Mouse (Mus musculus): ENCODE results near the gene Zfp148.
"Not testable (repeated sequence)": the region's sequence is repeated elsewhere in the genome, so short reads cannot be mapped to it uniquely, and the experiment has no call there.

Gene Zfp148

DNA sequence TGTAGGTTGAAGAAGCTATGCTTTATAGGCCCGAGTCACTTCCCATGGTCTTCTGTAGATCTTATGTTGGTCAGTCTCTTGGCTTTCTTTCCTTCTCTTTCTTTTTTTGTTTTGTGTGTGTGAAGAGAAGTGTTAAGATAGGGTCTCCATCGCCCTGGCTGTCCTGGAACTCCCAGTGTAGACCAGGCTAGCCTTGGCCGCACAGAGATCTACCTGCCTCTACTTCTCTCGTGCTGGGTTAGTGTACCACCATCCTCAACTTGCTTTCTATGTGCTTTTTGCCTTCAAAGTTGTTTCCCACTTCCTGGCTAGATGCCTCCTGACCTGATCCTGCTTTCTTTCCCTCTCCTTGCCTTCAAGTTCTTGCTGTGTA is 84.6 kb downstream of the Zfp148 start:
- no peak for DNase-seq

DNA sequence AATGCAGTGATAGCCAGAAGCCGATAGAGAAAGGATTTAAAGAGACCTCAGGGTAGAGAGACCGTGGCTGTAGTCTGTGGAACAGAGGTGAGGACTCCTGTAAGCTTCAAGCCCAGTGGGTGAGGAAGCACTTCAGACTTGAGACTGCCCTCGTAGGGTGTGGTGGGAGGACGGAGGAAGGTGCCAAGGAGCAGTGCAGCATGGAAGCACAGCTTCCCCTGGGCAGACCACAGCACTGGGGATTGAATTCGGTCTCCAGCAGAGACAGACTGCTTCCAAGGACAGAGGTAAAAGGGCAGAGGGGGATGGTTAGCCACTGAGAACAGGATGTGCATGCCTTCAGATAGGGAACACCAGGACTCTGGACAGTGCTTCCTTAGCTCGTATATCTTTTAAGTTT is 86.8 kb downstream of the Zfp148 start:
- DNase-seq: no peak

DNA sequence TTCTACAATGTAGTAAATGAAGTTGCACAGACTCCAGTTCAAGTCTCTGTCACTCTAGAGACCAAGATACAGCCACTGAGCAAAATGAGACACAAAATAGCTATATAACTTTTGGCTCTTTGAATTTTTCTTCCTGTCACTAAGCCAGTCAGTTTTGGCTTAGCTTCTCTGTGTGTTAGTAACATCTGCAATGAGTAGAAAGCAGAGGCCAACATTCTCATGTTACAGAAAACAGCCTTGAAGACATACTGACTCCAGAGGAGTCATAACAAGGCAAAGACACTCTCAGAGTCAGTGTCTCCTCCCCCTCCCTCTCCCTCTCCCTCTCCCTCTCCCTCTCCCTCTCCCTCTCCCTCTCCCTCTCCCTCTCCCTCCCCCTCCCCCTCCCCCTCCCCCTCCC is 89.3 kb downstream of the Zfp148 start:
- no peak for DNase-seq

DNA sequence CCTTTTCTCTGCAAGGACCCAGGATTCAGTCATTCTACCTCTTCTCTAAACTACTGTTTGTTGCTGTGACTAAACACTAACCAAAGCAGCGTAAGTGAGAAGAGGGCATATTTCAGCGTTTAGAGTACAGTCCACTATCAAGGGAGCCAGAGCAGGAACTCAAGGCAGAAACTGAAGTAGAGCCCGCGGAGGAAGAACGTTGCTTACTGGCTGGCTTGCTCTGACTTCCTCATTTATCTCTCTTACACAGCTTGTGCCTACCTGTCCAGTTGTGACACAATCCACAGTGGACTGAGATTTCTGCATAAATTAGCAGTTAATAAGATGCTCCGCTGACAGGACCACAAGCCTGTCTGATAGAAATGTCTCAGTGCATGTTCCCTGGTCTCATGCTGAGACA is 93.7 kb downstream of the Zfp148 start:
- DNase-seq: no peak

DNA sequence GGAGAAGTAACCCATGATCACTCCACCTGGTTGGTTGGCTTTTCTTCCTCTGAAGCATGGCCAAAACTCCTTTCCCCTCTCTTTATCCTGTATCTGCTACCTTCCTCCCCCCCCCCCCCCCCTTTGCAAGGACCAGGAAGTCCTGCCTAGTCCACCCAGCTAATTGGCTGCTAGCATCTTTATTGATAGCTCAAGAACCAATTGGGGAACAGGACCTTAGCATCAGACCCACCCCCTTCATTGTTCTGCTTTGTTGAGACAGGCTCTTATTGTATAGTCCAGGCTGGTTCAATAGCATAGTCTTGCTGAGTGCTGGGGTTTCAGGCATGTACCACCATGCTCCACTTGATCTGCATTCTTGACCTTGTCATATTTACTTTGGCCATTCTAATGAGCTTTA is 99.3 kb downstream of the Zfp148 start:
- DNase-seq: no peak

DNA sequence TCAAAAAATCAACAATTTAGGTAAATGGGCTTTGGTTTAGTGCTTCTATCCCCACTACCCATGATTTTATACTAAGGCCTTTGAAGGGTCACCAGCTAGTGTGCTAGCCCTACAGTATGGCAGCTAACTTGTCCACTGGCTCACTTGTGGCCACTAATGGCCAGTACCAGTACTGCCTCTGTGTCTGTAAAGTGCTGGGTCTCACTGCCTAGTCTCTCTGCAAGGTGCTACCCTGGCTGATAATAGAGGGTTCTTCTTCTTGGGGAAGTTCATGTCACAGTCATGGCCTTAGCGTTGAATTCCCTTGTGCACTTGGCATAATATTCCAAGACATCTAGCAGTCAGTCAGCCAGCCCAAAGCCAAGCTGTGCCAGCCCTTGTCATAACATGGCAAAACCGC is 100.5 kb downstream of the Zfp148 start:
- DNase-seq: peak; percentile 44

DNA sequence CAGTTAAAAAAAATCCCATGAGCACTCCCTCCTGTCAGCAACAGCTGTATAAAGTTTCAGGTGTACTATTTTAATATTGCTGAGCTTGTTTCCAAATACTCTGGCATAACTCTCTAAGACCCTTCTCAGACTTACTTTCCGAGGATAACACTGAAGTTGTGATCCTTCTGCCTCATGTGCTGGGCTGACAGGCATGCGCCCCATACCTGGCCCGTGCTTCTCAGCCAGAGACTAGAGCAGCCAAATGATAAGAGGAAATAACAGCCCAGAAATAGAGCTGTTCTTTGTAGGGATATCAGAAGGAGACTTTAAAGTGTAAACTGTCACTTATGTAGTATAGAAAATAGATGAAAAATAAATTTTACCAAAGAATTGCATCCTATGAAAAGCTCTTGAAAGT is 101.7 kb downstream of the Zfp148 start:
- no peak for DNase-seq

DNA sequence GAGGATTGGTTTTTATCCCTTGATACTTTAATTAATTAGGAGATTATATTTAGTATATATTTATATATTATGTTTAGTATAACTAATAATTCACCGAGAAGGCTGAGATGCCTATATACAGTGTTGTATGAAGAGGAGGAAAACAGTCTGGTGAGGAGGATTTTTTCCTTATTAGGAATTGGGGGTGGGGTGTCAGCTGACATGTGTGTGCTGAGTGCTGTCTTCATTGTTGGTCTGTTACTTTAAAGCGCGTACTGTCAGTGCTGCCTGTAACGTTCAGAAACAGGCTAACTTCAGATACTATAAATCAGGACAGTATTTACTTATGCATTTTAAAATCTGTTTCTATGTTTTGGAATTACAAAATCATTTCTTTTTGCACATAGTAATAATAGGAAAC is 107.1 kb downstream of the Zfp148 start:
- no peak for DNase-seq

DNA sequence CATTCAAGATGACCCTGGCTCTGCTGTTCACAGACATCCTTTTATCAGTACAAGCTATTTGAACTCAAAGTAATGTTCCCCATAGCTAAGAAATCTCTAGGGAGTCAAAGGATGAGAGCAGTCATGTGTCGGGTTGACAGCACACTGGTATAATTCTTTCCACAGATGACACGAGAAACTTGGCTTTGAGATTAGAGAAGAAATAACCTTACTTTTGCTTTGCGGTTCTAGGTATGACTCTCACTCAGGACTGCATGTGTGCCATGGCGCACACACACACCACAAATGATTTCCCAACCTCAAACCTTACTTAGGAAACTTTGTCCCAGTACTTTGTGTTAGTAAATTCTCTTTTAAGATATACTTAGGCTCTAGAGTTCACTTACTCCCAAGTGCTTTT is 113.7 kb downstream of the Zfp148 start:
- DNase-seq: no peak

DNA sequence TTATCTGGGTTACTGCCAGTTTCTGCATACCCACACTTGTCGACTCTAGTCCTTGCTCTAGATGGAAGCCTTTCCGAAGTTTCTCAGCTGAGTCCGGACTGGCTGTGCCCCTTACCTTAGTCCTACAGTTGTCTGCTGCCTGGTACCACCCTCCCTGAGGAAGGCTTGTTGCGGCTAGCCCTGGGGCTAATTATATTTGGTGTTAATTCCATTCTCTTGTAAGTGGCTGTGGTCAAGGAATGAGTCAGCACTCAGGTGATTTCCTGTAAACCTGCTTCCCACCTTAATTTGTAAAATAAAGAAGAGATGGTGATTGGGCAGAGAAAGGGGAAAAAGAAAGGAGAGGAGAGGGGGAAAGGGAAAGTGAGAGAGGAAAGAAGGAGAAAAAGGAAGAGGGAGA is 127.4 kb downstream of the Zfp148 start:
- no peak for DNase-seq

DNA sequence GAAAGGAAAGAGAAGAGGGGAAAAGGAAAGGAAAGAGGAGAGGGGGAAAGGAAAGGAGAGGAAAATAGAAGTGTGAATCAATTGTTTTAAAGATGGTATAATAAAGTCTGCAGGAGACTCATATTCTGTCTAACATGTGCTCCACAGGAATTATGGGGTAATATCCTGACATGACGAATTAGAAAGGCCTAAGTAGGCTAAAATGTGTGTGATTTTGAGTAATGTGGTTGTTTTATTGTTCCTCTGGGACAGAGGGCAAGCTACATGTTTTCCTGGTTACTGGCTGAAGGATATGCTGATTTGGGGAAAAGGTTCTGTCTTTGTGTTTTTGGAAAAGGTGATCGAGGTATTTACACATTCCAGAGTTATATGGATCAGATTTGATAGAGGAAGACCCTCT is 128.6 kb downstream of the Zfp148 start:
- DNase-seq: not testable (repeated sequence)

DNA sequence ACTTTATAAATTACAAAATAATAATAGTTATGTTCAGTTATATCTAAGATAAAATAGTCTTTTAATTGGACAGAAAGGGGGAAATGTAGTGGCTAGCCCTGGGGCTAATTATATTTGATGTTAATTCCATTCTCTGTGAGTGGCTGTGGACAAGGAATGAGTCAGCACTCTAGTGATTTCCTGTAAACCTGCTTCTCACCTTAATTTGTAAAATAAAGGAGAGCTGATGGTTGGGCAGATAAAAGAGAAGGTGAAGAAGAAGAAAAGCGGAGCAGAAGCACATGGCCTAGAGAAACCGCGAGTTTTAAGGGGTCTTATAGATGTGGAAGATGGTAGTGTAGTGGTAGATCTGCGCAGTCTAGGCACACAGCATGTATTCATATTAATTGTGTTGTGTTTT is 130.2 kb downstream of the Zfp148 start:
- DNase-seq: not testable (repeated sequence)

DNA sequence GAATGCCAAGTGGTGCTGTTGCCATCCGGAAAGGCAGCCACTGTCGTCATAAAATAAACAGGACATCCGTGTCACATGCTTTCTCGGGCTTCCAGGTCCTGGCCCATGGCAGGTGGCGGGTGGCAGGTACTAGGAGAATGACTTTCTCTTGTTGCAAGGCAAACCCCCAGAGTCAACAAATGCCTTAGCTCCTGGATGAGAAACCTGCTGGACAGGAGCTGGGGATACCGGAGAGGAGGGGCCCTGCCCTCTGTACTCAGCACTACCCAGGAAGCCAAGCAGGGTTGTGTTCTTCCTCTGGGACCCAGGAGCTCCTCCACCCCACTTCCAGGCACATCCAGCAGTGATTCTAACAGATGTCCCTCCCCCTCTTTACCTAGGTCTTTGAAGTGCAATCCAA is 131.9 kb downstream of the Zfp148 start:
- DNase-seq: no peak

DNA sequence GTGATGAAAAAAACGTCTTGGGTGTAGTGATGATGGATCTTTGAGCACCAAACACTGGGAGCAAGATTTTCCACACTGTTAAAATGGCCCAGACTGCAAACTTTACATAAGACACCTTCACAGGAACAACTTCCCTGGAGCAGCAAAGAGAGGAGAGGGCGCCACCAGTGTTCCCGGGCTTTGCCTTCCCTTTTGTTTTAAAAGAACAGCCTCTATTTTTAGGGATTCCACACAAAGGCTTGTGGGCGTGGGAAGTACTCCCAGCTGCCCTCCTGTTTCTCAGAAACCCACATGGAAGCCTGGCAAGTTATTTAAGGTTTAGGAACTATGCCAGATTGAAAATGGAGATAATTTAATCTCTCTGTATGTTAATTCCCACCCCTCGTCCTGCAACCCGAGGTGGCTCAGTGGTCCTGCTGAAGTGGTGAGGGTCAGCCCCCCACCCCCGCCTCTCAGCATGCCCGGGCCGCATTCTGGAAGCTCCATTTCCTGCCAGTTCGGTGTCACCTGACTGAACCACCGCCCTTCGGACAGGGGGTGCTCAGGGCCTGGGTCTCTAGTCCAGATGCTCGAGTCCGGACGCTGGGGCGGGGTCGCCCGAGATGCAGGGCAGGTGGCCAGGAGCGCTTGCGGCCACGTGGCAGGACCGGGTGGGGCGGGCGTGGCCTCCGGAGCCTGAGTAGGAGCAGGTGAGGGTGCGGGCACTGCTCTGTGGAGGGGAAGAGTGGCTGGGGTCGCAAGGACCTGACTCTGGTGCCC is 136.3 kb downstream of the Zfp148 start, which contains the start of gene Slc12a8:
TSS of gene Slc12a8 (plus strand) at position 522 of the 759 bp plus-strand sequence.
- DNase-seq: no peak

DNA sequence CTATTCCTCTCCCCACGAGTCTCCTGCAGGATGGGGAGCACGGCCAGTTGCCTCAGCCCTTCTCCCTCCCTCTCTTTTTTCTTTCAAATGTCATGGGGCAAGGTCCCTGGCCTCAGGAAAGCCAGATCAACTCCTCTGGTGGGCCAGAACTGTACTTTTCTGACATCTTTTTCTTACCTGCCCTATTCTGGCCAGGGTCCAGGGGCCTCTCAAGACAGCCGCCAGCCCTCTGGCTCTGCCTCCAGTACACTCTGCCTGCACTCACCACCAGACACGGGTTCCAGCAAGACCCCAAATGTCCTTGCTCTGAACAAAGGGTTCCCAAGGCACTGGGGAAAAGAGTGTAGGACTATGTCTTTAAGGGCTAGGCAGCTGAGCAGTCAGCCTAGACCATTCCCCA is 137.0 kb downstream of the Zfp148 start:
- DNase-seq: no peak

DNA sequence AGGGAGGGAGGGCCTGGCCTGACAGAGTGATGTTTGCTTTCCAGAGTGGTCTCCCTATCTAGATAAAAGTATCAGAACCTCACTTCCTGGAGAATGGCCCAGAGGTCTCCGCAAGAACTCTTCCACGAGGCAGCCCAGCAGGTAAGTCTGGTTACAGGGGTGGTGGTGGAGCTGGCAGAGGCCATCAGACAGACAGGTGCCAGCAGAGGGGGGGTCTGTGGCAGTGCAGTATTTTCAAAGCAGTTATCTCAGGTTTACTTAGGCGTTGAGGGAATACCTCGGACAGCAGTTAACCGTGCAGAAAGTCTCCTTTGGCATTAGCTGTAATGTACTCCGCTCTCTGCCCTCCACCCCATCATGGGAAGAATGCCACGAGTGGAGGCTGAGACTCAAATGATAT is 137.6 kb downstream of the Zfp148 start:
- DNase-seq: no peak

DNA sequence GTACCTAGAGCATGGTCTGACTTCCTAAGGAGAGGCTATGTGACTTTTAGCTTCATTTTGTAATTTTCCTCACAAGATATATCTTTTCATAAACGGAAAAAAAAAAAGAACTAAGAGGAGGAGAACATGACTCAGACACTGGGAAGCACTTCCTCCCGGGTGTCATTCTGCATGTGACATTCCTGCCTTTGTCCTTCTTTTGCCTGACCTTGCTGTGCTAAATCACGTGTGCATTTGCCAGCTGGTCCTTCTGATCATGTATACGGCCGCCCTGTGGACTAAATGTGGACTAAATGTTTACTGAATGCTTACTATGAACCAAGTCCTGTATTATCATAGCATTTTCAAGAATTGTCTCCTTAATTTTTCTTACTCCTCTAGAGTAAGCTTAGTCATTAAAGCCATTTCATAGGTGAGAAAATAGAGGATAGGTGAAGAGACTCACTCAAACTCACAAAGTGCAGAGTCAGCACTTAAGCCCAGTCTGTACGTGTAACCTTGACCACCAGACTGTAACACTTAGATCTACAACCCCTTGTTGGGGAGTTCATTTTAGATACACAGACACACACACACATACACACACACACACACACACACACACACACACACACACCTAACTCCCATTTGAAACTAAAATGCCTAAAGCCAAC is 139.4 kb downstream of the Zfp148 start:
- no peak for DNase-seq

DNA sequence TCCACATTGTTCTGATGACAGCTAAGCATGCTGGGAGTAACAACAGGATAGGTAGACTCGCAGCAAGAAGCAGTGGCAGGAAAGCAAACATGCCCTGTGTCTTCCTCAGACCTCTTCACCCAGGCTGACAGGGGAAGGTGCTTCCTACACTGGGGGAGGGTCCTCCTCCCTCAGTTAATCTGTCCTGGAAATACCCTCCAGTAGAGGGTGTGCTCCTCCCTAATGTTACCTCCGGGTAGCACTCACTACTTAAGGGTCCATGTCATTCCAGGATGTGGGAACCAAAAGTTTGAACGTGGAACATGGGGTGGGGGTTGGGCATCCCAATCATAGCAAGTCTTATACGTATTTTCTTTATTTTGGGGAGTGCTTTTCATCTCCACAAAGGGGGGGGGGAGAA is 141.9 kb downstream of the Zfp148 start:
- DNase-seq: no peak

DNA sequence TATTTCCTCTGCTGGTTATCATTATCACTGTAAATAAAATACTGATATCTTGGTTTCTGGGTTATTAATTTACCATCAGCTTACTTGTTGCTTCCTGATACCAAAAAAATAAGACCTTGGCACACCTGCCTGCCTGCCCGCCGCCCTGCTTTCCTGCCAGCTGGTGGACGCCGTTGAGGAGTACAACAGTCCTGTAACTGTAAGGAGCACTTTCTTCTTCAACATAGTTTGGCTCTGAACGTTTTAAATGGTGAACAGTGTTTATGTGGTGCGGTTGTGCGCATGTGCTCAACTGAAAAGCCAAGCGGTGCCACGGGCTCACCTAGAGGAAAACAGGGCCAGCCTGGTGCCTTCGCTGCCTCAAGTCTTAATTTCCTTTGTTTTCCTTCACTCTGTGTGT is 142.9 kb downstream of the Zfp148 start:
- no peak for DNase-seq

DNA sequence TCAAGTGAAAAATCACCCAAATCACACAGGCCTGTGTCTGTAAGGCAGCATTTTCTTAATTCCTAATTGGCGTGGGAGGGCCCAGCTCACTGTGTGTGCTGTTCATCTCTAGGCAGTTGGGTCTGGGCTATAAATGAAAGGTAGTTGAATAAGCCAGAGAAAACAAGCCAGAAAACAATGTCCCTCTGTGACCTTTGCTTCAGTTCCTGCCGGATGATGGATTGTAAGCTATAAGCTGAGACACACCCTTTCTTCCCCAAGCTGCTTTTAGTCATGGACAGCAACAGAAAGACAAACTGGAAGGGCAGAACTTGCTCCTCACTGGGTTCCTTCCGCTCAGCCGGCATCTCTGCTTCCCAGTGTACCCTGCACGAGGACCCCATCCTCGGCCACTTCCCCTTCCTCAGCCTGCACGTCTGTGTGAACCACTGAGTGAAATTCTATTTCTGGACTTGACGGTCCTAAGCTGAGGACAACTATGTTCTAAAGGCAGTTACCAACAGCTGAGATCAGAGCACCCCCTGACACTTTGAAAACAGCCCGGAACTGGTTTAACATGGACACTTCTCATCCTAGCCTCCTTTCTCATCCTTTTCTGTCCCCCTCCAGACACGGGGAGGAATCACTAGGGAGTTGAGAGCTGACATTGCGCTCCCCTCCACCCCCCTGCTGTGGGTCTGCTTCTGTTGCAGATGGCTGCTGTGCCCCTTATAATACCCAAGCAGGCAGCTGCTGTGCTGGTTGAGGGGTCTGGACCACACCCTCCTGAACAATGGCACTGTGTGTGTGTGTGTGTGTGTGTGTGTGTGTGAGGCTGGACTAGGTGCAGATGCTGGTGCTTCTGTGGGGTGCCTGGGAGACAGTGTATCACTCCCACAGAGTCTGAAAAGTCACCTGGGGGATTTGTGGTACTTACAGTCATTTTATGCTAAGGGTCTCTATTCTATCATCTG is 149.1 kb downstream of the Zfp148 start:
- no peak for DNase-seq

DNA sequence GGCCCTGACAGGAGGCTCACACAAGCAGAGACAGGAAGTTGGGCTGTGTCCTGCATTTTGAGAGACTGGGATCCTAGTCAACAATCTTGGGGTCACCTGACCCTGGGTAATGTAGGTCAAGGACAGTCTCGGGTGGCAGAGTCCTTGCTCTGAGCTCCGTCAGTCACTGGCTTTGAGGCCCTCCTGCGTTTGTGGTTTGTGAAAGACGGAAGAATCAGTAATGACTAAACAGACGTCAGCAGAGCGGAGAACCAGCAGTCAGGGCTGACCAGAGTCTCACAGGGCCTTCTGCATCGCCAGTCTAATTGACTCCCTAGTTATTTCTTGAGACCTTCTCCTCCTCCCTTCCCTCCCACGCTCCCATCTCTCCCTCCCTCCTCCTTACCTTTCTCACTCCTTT is 150.5 kb downstream of the Zfp148 start:
- no peak for DNase-seq

DNA sequence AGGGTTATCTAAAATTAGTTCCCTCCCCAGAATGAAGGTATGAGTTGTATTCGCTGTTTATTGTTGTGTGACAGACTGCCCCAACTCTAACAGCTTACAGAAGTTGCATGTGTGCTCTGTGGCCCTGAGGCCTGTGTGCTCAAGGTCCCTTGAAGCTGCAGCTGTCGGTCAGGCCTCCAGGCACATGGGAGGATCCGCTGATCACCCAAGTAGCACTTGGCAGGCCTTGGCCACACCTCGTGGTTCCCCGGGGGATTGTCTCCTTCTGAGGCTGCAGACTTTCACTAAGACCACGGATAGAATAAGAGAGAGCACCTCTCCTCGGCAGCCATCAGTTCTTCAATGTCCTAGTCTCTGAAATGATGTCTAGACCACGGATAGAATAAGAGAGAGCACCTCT is 155.8 kb downstream of the Zfp148 start:
- no peak for DNase-seq

DNA sequence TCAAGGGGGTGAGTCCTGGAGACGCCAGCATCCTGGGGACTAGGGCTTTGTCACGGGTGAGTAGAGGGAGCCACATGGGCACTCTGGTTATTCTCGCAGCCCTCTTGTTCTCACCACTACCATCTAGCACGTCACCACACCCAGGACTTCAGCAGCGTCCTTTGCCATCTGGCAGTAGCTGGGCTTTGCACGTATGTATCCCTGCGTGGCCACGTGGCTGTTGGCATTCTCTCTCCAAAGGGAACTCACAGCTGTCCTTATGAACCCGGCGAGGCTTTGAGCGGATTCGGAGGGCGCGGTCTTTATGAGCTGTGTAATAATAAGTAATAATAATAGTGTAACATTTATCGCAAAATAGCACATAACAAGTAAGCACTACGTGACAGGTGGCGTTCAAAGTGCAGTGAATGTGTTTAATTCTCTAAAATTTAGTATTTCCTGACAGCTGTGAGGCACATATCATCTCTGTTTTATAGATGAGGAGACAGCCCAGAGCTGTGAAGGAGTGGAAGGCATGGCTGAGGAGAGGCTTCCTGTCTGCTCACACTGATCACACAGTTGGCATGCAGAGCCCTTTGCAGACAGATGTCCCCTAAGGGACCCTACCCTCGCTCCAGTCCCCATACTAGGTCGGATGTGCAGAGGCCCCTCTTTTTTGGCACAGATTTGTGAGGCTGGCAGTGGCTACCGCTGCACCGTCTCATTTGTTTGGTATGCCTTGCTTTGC is 157.0 kb downstream of the Zfp148 start:
- DNase-seq: no peak
